Mouse (Mus musculus) CH12.LX (cell line): ENCODE results near the gene Ptcd2. TPM values are rescaled to one million over a fixed set of nuclear protein-coding genes. Genes with fewer than 3 reads are reported as not detected.

Source experiments
- DNase-seq: peaks from one replicate; pipeline ENCODE4 v3.0.0-alpha.2; 2013; ENCODE audit errors: extremely low read depth
- H3K27ac ChIP-seq: 2 replicates; pipeline ENCODE4 v1.5.1; 2012; ENCODE audit warnings: low read depth, mild to moderate bottlenecking, control low read depth, moderate library complexity; ENCODE audit not compliant: insufficient read depth
- H3K27me3 ChIP-seq: replicated peaks from 2 replicates; pipeline ENCODE3; 2012; ENCODE audit warnings: inconsistent platforms
- H3K36me3 ChIP-seq, 2 experiments: replicated peaks in 1 of 2; 2 replicates each; pipeline versions ENCODE3 to v1.6.1; 2012; ENCODE audit warnings: inconsistent platforms in 1 of 2, low read length in 1 of 2, mild to moderate bottlenecking in 1 of 2, mixed read lengths in 1 of 2, moderate library complexity in 1 of 2; ENCODE audit not compliant: control insufficient read depth in 1 of 2, insufficient read depth in 1 of 2
- H3K4me1 ChIP-seq, 2 experiments: 2 replicates each; pipeline ENCODE4 v1.6.1; 2012; ENCODE audit warnings: inconsistent platforms in 1 of 2, moderate library complexity in 1 of 2; ENCODE audit not compliant: insufficient read depth in 2 of 2, control insufficient read depth in 1 of 2
- H3K4me2 ChIP-seq: 2 replicates; pipeline ENCODE4 v1.6.1; 2012; ENCODE audit warnings: low read depth, mild to moderate bottlenecking, control low read depth; ENCODE audit not compliant: poor library complexity, insufficient read depth, severe bottlenecking
- H3K4me3 ChIP-seq, 3 experiments: fragments of 150-350 bp in 1 of 3; sonication (generic) in 1 of 3; replicated peaks in 1 of 3; 2 replicates each; pipeline versions ENCODE3 to v1.5.1; 2011 to 2012; ENCODE audit warnings: low read depth in 2 of 3, low read length in 2 of 3, mild to moderate bottlenecking in 2 of 3, moderate library complexity in 2 of 3, control low read depth in 1 of 3, improper control_type of control experiment in 1 of 3, inconsistent platforms in 1 of 3, mixed read lengths in 1 of 3; ENCODE audit not compliant: poor library complexity in 1 of 3
- H3K79me2 ChIP-seq: replicated peaks from 2 replicates; pipeline ENCODE4 v1.6.1; 2012; ENCODE audit warnings: mild to moderate bottlenecking, moderate library complexity; ENCODE audit not compliant: control insufficient read depth, poor library complexity, insufficient read depth, severe bottlenecking; ENCODE audit errors: extremely low read depth
- H3K9ac ChIP-seq: 2 replicates; pipeline ENCODE4 v1.6.1; 2012; ENCODE audit warnings: low read depth, mild to moderate bottlenecking, control low read depth, moderate library complexity; ENCODE audit not compliant: insufficient read depth
- H3K9me3 ChIP-seq: replicated peaks from 2 replicates; pipeline ENCODE3; 2012; ENCODE audit warnings: low read length, inconsistent platforms, mixed read lengths
- BHLHE40 ChIP-seq: IDR thresholded peaks from 2 replicates; pipeline ENCODE4 v1.6.1; 2011; ENCODE audit warnings: mild to moderate bottlenecking, low read depth, low read length, improper control_type of control experiment
- ELF1 ChIP-seq: IDR thresholded peaks from 2 replicates; pipeline ENCODE4 v1.6.1; 2014; ENCODE audit warnings: low read depth, mild to moderate bottlenecking, inconsistent platforms, low read length, improper control_type of control experiment
- EP300 ChIP-seq: IDR thresholded peaks from 2 replicates; pipeline ENCODE4 v1.6.1; 2011; ENCODE audit warnings: low read length, improper control_type of control experiment
- ETS1 ChIP-seq: conservative IDR thresholded peaks from 2 replicates; pipeline ENCODE4 v1.6.1; 2012; ENCODE audit warnings: low read depth, mild to moderate bottlenecking, inconsistent platforms, low read length, improper control_type of control experiment, moderate library complexity
- IRF4 ChIP-seq: IDR thresholded peaks from 2 replicates; pipeline ENCODE4 v1.6.1; 2014; ENCODE audit warnings: low read depth, mild to moderate bottlenecking, inconsistent platforms, low read length, improper control_type of control experiment
- JUND ChIP-seq: conservative IDR thresholded peaks from 2 replicates; pipeline ENCODE4 v1.6.1; 2011; ENCODE audit warnings: low read depth, low read length, improper control_type of control experiment
- MAX ChIP-seq: IDR thresholded peaks from 2 replicates; pipeline ENCODE4 v1.6.1; 2011; ENCODE audit warnings: low read length, improper control_type of control experiment
- MYC ChIP-seq: IDR thresholded peaks from 2 replicates; pipeline ENCODE4 v1.6.1; 2011; ENCODE audit warnings: low read depth, mild to moderate bottlenecking, improper control_type of control experiment, low read length
- NELFE ChIP-seq: IDR thresholded peaks from 2 replicates; pipeline ENCODE4 v1.6.1; 2011; ENCODE audit warnings: low read depth, low read length, improper control_type of control experiment
- NRF1 ChIP-seq: IDR thresholded peaks from 2 replicates; pipeline ENCODE4 v1.6.1; 2014; ENCODE audit warnings: low read depth, mild to moderate bottlenecking, inconsistent platforms, low read length, improper control_type of control experiment, moderate library complexity
- PAX5 ChIP-seq: IDR thresholded peaks from 2 replicates; pipeline ENCODE4 v1.6.1; 2012; ENCODE audit warnings: low read length, inconsistent platforms, mixed read lengths
- POLR2A ChIP-seq: IDR thresholded peaks from 2 replicates; pipeline ENCODE4 v1.6.1; 2011; ENCODE audit warnings: low read depth, mild to moderate bottlenecking, improper control_type of control experiment, low read length
- RCOR1 ChIP-seq: conservative IDR thresholded peaks from 2 replicates; pipeline ENCODE4 v1.6.1; 2012; ENCODE audit warnings: low read depth, mild to moderate bottlenecking, inconsistent platforms, low read length, improper control_type of control experiment
- TBP ChIP-seq: conservative IDR thresholded peaks from 2 replicates; pipeline ENCODE4 v1.6.1; 2011; ENCODE audit warnings: low read depth, low read length, improper control_type of control experiment
- USF1 ChIP-seq: IDR thresholded peaks from 2 replicates; pipeline ENCODE4 v1.6.1; 2014; ENCODE audit warnings: low read depth, mild to moderate bottlenecking, inconsistent platforms, low read length, improper control_type of control experiment
- USF2 ChIP-seq: conservative IDR thresholded peaks from 2 replicates; pipeline ENCODE4 v1.6.1; 2011; ENCODE audit warnings: low read depth, low read length, improper control_type of control experiment
- ZKSCAN1 ChIP-seq: IDR thresholded peaks from 2 replicates; pipeline ENCODE4 v1.6.1; 2012; ENCODE audit warnings: low read depth, inconsistent platforms, low read length, improper control_type of control experiment, borderline replicate concordance
- ZNF384 ChIP-seq: IDR thresholded peaks from 2 replicates; pipeline ENCODE4 v1.6.1; 2012; ENCODE audit warnings: low read depth, low read length, improper control_type of control experiment, inconsistent platforms
- dilution Hi-C: fragments of 300-500 bp; cut with MboI; formaldehyde crosslinking; loops from 2 replicates; pipeline ENCODE4 v1.14.3; 2020; ENCODE audit warnings: low sequenced_read_pairs; ENCODE audit not compliant: extremely low pct_unique_long_range_greater_than_20kb, extremely low pct_ligation_motif_present
- in situ Hi-C: fragments of 300-500 bp; cut with MboI; formaldehyde crosslinking; loops from 3 replicates; pipeline ENCODE4 v1.14.3; 2019; ENCODE audit warnings: low sequenced_read_pairs, low pct_ligation_motif_present, low pct_unique_long_range_greater_than_20kb, mixed read lengths
- polyA plus RNA-seq: library from polyadenylated mRNA; unstranded; fragments of >175 nt; gene quantifications from 2 replicates; pipeline ENCODE4 v1.2.1, GENCODE M21; 2012; ENCODE audit warnings: low read depth; ENCODE audit not compliant: insufficient read length
- total RNA-seq, 2 experiments: library from RNA; depleted of rRNA; stranded (reverse); fragments of 300-350 nt in 1 of 2; fragments of >200 nt in 1 of 2; gene quantifications; 2 replicates each; pipeline ENCODE4 v1.2.3; 2012 to 2014

The Ptcd2 gene
- total and polyA plus RNA-seq, 3 experiments: 32.4 to 92.9 (median 52.2) TPM

DNA sequence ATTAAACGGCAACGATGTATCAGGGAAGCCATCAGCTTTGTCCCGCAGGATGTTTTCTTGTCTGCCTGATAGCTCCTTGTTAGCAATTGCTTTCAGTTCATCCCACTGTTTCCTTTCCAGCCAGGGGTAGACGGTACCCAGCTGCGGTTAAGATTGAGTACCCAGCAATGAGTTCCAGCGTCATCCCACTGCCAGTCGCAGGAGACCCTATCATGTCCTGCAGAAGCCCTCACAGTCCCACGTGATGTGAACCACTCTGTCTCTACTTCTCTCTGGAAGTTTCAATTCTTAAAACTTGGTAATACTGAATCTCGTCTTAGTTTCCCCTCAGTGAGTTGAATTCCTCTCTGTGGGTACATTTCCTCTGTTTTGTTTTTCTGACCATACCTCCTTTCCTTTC is 56.7 kb downstream of the Ptcd2 start:
- no peak overlapping the region for H3K27ac ChIP-seq
- dilution Hi-C loops: no loop called here
- H3K9ac ChIP-seq: no peak overlapping the region
- no peak for DNase-seq
- no peaks in the 10 kb centered on the region for H3K79me2 ChIP-seq
- H3K4me2 ChIP-seq: peak overlapping the region; percentile 47
- H3K36me3 ChIP-seq: no peaks in the 10 kb centered on the region
- TF ChIP-seq USF1: peak; percentile 15; the same call in 1 of the 2 replicates
- TF ChIP-seq MYC: no peak
- no peaks in the 10 kb centered on the region for H3K9me3 ChIP-seq
- H3K27me3 ChIP-seq: no peaks in the 10 kb centered on the region
- peaks cover 2 to 11% of the 10 kb centered on the region in 2 experiments; a peak in 3 of 4 replicates for H3K4me1 ChIP-seq
- in situ Hi-C loops: no loop called here
- H3K4me3 ChIP-seq: no peak overlapping the region

DNA sequence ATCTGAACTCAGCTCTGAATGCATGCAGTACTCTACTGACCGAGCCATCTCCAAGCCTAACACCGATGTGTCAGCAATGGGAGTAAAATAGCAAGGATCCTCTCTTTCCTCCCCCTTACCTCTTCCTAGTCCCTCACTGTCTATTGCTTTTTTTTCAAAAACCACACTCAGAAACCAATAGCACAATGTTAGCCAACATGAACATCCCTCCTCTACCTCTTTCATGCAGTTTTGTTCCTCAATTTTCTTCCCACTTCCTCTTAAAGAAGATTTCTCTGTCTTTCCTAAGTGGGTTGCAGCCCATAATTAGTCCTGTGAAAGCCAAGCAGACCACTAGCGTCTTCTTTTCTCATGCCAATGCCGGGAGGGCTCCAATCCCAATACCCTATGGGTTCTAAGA is 57.3 kb downstream of the Ptcd2 start:
- Histone ChIP-seq H3K27ac (no peak overlapping the region), H3K4me3 (no peak overlapping the region), H3K27me3 (no peaks in the 10 kb centered on the region), H3K9me3 (no peaks in the 10 kb centered on the region), H3K4me2 (peak overlapping the region; percentile 47; the same call in 1 of the 2 replicates), H3K9ac (no peak overlapping the region), H3K36me3 (no peaks in the 10 kb centered on the region), H3K79me2 (no peaks in the 10 kb centered on the region), H3K4me1 (peaks cover 2 to 11% of the 10 kb centered on the region in 2 experiments; a peak in 3 of 4 replicates)
- no peak for DNase-seq
- TF ChIP-seq MAX: no peak
- TF ChIP-seq RCOR1: no peak
- 0 out of 2 replicates have a peak, but pooled peaks have one; percentile 13 for TF ChIP-seq IRF4
- 0 out of 2 replicates have a peak, but pooled peaks have one; percentile 40 for TF ChIP-seq ZNF384
- no peak for TF ChIP-seq ZKSCAN1
- no peak for TF ChIP-seq EP300
- TF ChIP-seq MYC: no peak
- no peak for TF ChIP-seq NRF1
- no peak for TF ChIP-seq ELF1
- TF ChIP-seq POLR2A: no peak
- no peak for TF ChIP-seq USF2
- TF ChIP-seq NELFE: no peak
- dilution Hi-C loops (no loop called here), in situ Hi-C loops (no loop called here)

- TF ChIP-seq PAX5: no peak
- no peak for TF ChIP-seq TBP
- no peak for TF ChIP-seq JUND
- no peak for TF ChIP-seq ELF1
- TF ChIP-seq ETS1: no peak
- no peak for TF ChIP-seq NELFE
- TF ChIP-seq BHLHE40: no peak
- no peak for TF ChIP-seq NRF1
- dilution Hi-C loops (no loop called here), in situ Hi-C loops (no loop called here)
- no peak for DNase-seq
- H3K27me3 ChIP-seq: no peaks in the 10 kb centered on the region
- H3K4me3 ChIP-seq: no peak overlapping the region
- no peak overlapping the region for H3K27ac ChIP-seq
- peaks cover 2 to 11% of the 10 kb centered on the region in 2 experiments; a peak in 3 of 4 replicates for H3K4me1 ChIP-seq
- no peak overlapping the region for H3K4me2 ChIP-seq
- no peak overlapping the region for H3K9ac ChIP-seq
- H3K79me2 ChIP-seq: no peaks in the 10 kb centered on the region
- no peaks in the 10 kb centered on the region for H3K9me3 ChIP-seq
- H3K36me3 ChIP-seq: no peaks in the 10 kb centered on the region
Measured at GRCm38 (mm10) chr13:99285241-99285640, 59.3 kb downstream of the Ptcd2 start.
